Comparison of ENCODE assay signal across 21 mouse cellular contexts in the genomic region with DNA sequence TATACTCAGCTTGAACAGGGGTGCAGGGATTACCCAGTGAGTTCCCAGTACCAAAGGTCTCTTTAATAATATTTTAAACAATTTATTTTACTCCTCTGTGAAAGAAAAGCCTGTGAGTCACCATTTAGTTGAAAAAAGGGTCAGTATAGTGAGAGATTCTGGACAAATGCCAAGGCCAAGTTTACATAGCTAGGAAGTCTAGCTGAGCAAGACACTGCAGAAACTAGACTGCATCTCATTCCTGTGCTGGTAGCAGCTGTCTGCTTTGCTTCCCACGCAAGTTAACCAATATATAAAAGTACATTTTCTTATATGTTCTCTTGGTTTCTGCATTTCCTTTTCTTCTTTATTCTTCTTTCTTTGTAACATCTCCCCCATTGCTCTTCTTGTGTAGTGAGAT. TPM values are rescaled to one million over a fixed set of nuclear protein-coding genes. Genes with fewer than 3 reads are reported as not detected.
DNase-seq lines count a peak whose midpoint lies in the region; ATAC-seq and TF ChIP-seq lines count a peak whose summit lies in the region.
"Had no signal": no experiment of that assay in that cellular context is flagged by ENCODE, and none has a peak within 500 bp of the region (broad histone marks: within the 10 kb centered on the region; RNA-seq: fewer than 3 reads in every experiment).

No protein-coding gene starts in this region.

- no peaks in the 10 kb centered on the region for H3K36me3 ChIP-seq in heart, embryonic 13.5 days
- H3K36me3 ChIP-seq in lung, embryonic 14.5 days (ENCODE audit: insufficient read depth), result no peaks in the 10 kb centered on the region
- H3K36me3 ChIP-seq in intestine, postnatal 0 days (ENCODE audit: control insufficient read depth, insufficient read depth), result no peaks in the 10 kb centered on the region
- no peaks in the 10 kb centered on the region for H3K36me3 ChIP-seq in heart, embryonic 11.5 days (ENCODE audit: control insufficient read depth, insufficient read depth, low read length)
- H3K36me3 ChIP-seq: embryonic facial prominence, embryonic 15.5 days had no signal

- no peak for TF ChIP-seq CTCF in lung, embryonic 14.5 days (IDR thresholded peaks at IDR 0.05; ENCODE audit: low read depth)
- no peak for TF ChIP-seq CTCF in intestine, postnatal 0 days (IDR thresholded peaks at IDR 0.05; ENCODE audit: low read depth)

- H3K9ac ChIP-seq in heart, embryonic 13.5 days, result no peak overlapping the region
- no peak overlapping the region for H3K9ac ChIP-seq in lung, embryonic 14.5 days
- no peak overlapping the region for H3K9ac ChIP-seq in intestine, postnatal 0 days (ENCODE audit: low read depth, low read length)
- no peak overlapping the region for H3K9ac ChIP-seq in heart, embryonic 11.5 days (ENCODE audit: low read depth, low read length)
- H3K9ac ChIP-seq: embryonic facial prominence, embryonic 15.5 days; forebrain, postnatal 0 days; liver, postnatal 0 days had no signal

- peaks cover 12% of the 10 kb centered on the region for H3K4me1 ChIP-seq in heart, embryonic 13.5 days
- H3K4me1 ChIP-seq in lung, embryonic 14.5 days (ENCODE audit: insufficient read depth), result peaks cover 17% of the 10 kb centered on the region
- peaks cover 7% of the 10 kb centered on the region; the same call in 1 of the 2 replicates for H3K4me1 ChIP-seq in intestine, postnatal 0 days (replicated peaks; ENCODE audit: control insufficient read depth, insufficient read depth, low read length)
- 0 out of 2 replicates have a peak, but pooled peaks cover 2% of the 10 kb centered on the region for H3K4me1 ChIP-seq in heart, embryonic 11.5 days (ENCODE audit: control insufficient read depth, insufficient read depth, low read length)
- H3K4me1 ChIP-seq: embryonic facial prominence, embryonic 15.5 days had no signal

- no peaks in the 10 kb centered on the region for H3K9me3 ChIP-seq in heart, embryonic 13.5 days
- H3K9me3 ChIP-seq in lung, embryonic 14.5 days (ENCODE audit: low read depth, low read length), result no peaks in the 10 kb centered on the region
- H3K9me3 ChIP-seq in intestine, postnatal 0 days (ENCODE audit: control insufficient read depth), result no peaks in the 10 kb centered on the region
- no peaks in the 10 kb centered on the region for H3K9me3 ChIP-seq in heart, embryonic 11.5 days (replicated peaks; ENCODE audit: control insufficient read depth, low read length)
- H3K9me3 ChIP-seq: embryonic facial prominence, embryonic 15.5 days had no signal

- no peaks in the 10 kb centered on the region for H3K27me3 ChIP-seq in heart, embryonic 13.5 days (replicated peaks)
- no peaks in the 10 kb centered on the region for H3K27me3 ChIP-seq in lung, embryonic 14.5 days (ENCODE audit: insufficient read depth, low read length)
- no peaks in the 10 kb centered on the region for H3K27me3 ChIP-seq in intestine, postnatal 0 days (replicated peaks; ENCODE audit: control insufficient read depth, insufficient read depth, low read length)
- H3K27me3 ChIP-seq in heart, embryonic 11.5 days (ENCODE audit: control insufficient read depth, insufficient read depth, low read length), result no peaks in the 10 kb centered on the region
- H3K27me3 ChIP-seq: embryonic facial prominence, embryonic 15.5 days had no signal

- no peak overlapping the region for H3K4me2 ChIP-seq in heart, embryonic 13.5 days
- no peak overlapping the region for H3K4me2 ChIP-seq in lung, embryonic 14.5 days
- no peak overlapping the region for H3K4me2 ChIP-seq in intestine, postnatal 0 days (replicated peaks; ENCODE audit: low read depth)
- no peak overlapping the region for H3K4me2 ChIP-seq in heart, embryonic 11.5 days
- H3K4me2 ChIP-seq: embryonic facial prominence, embryonic 15.5 days had no signal

- no peak overlapping the region for H3K4me3 ChIP-seq in heart, embryonic 13.5 days
- H3K4me3 ChIP-seq in lung, embryonic 14.5 days (ENCODE audit: low read depth, low read length), result no peak overlapping the region
- H3K4me3 ChIP-seq in intestine, postnatal 0 days (ENCODE audit: low read depth, low read length), result no peak overlapping the region
- H3K4me3 ChIP-seq in heart, embryonic 11.5 days (ENCODE audit: low read depth, low read length), result no peak overlapping the region
- H3K4me3 ChIP-seq: embryonic facial prominence, embryonic 15.5 days had no signal

- intact Hi-C loops in heart, postnatal 14 days (cut with DNase I), result no loop called here

- 30% methylated on average over 1 of the region's 1 CpGs for WGBS in heart, embryonic 13.5 days
- WGBS in lung, embryonic 14.5 days, result 11% methylated on average over 1 of the region's 1 CpGs
- WGBS in intestine, postnatal 0 days, result 41% methylated on average over 1 of the region's 1 CpGs
- 51% methylated on average over 1 of the region's 1 CpGs for WGBS in heart, embryonic 11.5 days (ENCODE audit: insufficient replicate concordance)

- no peak for DNase-seq in heart, postnatal 14 days
- peak; percentile 96 for DNase-seq in lung, embryonic 14.5 days
- DNase-seq in lung, postnatal 4 days, result no peak
- peak; percentile 12 for DNase-seq in MN1 (ENCODE audit: low spot score)
- DNase-seq: adrenal gland, adult 2 months; cerebellum, postnatal 25 days; forebrain, postnatal 0 days; heart, postnatal 10 days; left cerebral cortex, postnatal 4 days; liver, postnatal 0 days; thymus, postnatal 25 days had no signal

- H3K27ac ChIP-seq in heart, embryonic 13.5 days (replicated peaks), result peak overlapping the region; percentile 16; the same call in 1 of the 2 replicates
- peak overlapping the region; percentile 26; the same call in 1 of the 2 replicates for H3K27ac ChIP-seq in lung, embryonic 14.5 days (ENCODE audit: low read depth)
- H3K27ac ChIP-seq in intestine, postnatal 0 days (ENCODE audit: low read depth, low read length), result no peak overlapping the region
- no peak overlapping the region for H3K27ac ChIP-seq in heart, embryonic 11.5 days (ENCODE audit: low read depth, low read length)
- H3K27ac ChIP-seq: embryonic facial prominence, embryonic 15.5 days had no signal

- ATAC-seq in heart, embryonic 13.5 days (ENCODE audit: extremely low read depth, insufficient number of reproducible peaks, low FRiP score, low TSS enrichment), result no peak
- ATAC-seq in lung, embryonic 14.5 days (ENCODE audit: insufficient read depth), result peak; percentile 91
- ATAC-seq in intestine, postnatal 0 days, result peak; percentile 68
- no peak for ATAC-seq in megakaryocyte progenitor cell, adult 5-6 weeks (replicated peaks; ENCODE audit: poor library complexity)
- no peak for ATAC-seq in heart, embryonic 11.5 days (replicated peaks; ENCODE audit: insufficient number of reproducible peaks, low FRiP score, low TSS enrichment)
- ATAC-seq: forebrain, postnatal 0 days; liver, postnatal 0 days; Patski had no signal

RNA-seq across cellular contexts. Expression of a gene that starts 1.1 kb away (rescaled TPM):
- 0.12 TPM in 1 of 2 replicates, not detected in the other for polyA plus RNA-seq in heart, embryonic 13.5 days (2015; fragmentation: Nextera tagmentation; extraction: Ambion mirVana)
- total RNA-seq in heart, postnatal 14 days (2021), result not detected
- 0.47 and 0.55 TPM in 2 replicates for polyA plus RNA-seq in lung, embryonic 14.5 days (2014; fragmentation: Nextera tagmentation; extraction: Ambion mirVana)
- 0.08 and 0.18 TPM in 2 replicates for polyA plus RNA-seq in intestine, postnatal 0 days (2015; fragmentation: Nextera tagmentation; extraction: Ambion mirVana)
- total RNA-seq in megakaryocyte progenitor cell, adult 5-6 weeks (2015), result 0.10 TPM in 1 of 2 replicates, not detected in the other
- total RNA-seq in megakaryocyte progenitor cell, adult 5-6 weeks (2017), result 0.12 and 1.1 TPM in 2 replicates
- not detected in 2 replicates for polyA plus RNA-seq in heart, embryonic 11.5 days (2014; fragmentation: Nextera tagmentation; extraction: Ambion mirVana)
- total RNA-seq: adrenal gland, adult 2 months; forebrain, postnatal 0 days; granulocyte monocyte progenitor cell, adult 5-6 weeks; heart, postnatal 10 days; layer of hippocampus, postnatal 10 days; left cerebral cortex, postnatal 4 days; monocyte, adult 5-6 weeks; neutrophil, adult 5-6 weeks had no signal
- polyA plus RNA-seq: adrenal gland, adult 2 months; embryonic facial prominence, embryonic 15.5 days; forebrain, postnatal 0 days; liver, postnatal 0 days had no signal

RNA-seq across cellular contexts. Expression of a gene that starts 6.4 kb away (rescaled TPM):
- polyA plus RNA-seq in heart, embryonic 13.5 days (2015; fragmentation: Nextera tagmentation; extraction: Ambion mirVana), result 0.29 and 0.48 TPM in 2 replicates
- under 1 TPM in 1 of 2 experiments, not detected in 1; 0.12 TPM for total RNA-seq in heart, postnatal 14 days (2021)
- 0.18 and 0.21 TPM in 2 replicates for polyA plus RNA-seq in lung, embryonic 14.5 days (2014; fragmentation: Nextera tagmentation; extraction: Ambion mirVana)
- polyA plus RNA-seq in intestine, postnatal 0 days (2015; fragmentation: Nextera tagmentation; extraction: Ambion mirVana), result 0.07 and 0.13 TPM in 2 replicates
- 31.6 and 33.4 TPM in 2 replicates for total RNA-seq in megakaryocyte progenitor cell, adult 5-6 weeks (2015)
- 17.3 and 51.7 TPM in 2 replicates for total RNA-seq in megakaryocyte progenitor cell, adult 5-6 weeks (2017)
- polyA plus RNA-seq in heart, embryonic 11.5 days (2014; fragmentation: Nextera tagmentation; extraction: Ambion mirVana), result 0.26 and 0.35 TPM in 2 replicates
- total RNA-seq: layer of hippocampus, postnatal 10 days; left cerebral cortex, postnatal 4 days had no signal
- polyA plus RNA-seq: adrenal gland, adult 2 months; embryonic facial prominence, embryonic 15.5 days; forebrain, postnatal 0 days; Patski had no signal

RNA-seq across cellular contexts. Expression of a gene that starts 19.6 kb away (rescaled TPM):
- 40.3 and 41.3 TPM in 2 replicates for polyA plus RNA-seq in heart, embryonic 13.5 days (2015; fragmentation: Nextera tagmentation; extraction: Ambion mirVana)
- total RNA-seq in heart, postnatal 14 days (2021), result 10 to 100 TPM; 79.8 to 85.9 TPM
- polyA plus RNA-seq in lung, embryonic 14.5 days (2014; fragmentation: Nextera tagmentation; extraction: Ambion mirVana), result 12.4 and 12.5 TPM in 2 replicates
- 30.7 and 31.8 TPM in 2 replicates for polyA plus RNA-seq in intestine, postnatal 0 days (2015; fragmentation: Nextera tagmentation; extraction: Ambion mirVana)
- total RNA-seq in megakaryocyte progenitor cell, adult 5-6 weeks (2015), result 19.0 and 19.4 TPM in 2 replicates
- total RNA-seq in megakaryocyte progenitor cell, adult 5-6 weeks (2017), result 45.5 and 62.8 TPM in 2 replicates
- 12.5 and 15.4 TPM in 2 replicates for polyA plus RNA-seq in heart, embryonic 11.5 days (2014; fragmentation: Nextera tagmentation; extraction: Ambion mirVana)

Comparison
In these comparisons a context has a peak if more than half of its experiments do, and no peak if none do; other contexts are left out.
1. H3K27ac ChIP-seq: peak in heart, embryonic 13.5 days (single experiment) and lung, embryonic 14.5 days (single experiment); none in intestine, postnatal 0 days (single experiment) and heart, embryonic 11.5 days (single experiment).
2. DNase-seq: peak in lung, embryonic 14.5 days (single experiment) and MN1 (single experiment); none in heart, postnatal 14 days (0 of 2) and lung, postnatal 4 days (0 of 2).
3. ATAC-seq: peak in lung, embryonic 14.5 days (single experiment) and intestine, postnatal 0 days (single experiment); none in heart, embryonic 13.5 days (single experiment), megakaryocyte progenitor cell, adult 5-6 weeks (single experiment) and heart, embryonic 11.5 days (single experiment).